Mouse (Mus musculus): ENCODE results near the gene Met. TPM values are rescaled to one million over a fixed set of nuclear protein-coding genes. Genes with fewer than 3 reads are reported as not detected.

Gene Met
- 2.1 and 2.8 TPM in 2 replicates for polyA plus RNA-seq (2015; fragmentation: Nextera tagmentation; extraction: Ambion mirVana)

DNA sequence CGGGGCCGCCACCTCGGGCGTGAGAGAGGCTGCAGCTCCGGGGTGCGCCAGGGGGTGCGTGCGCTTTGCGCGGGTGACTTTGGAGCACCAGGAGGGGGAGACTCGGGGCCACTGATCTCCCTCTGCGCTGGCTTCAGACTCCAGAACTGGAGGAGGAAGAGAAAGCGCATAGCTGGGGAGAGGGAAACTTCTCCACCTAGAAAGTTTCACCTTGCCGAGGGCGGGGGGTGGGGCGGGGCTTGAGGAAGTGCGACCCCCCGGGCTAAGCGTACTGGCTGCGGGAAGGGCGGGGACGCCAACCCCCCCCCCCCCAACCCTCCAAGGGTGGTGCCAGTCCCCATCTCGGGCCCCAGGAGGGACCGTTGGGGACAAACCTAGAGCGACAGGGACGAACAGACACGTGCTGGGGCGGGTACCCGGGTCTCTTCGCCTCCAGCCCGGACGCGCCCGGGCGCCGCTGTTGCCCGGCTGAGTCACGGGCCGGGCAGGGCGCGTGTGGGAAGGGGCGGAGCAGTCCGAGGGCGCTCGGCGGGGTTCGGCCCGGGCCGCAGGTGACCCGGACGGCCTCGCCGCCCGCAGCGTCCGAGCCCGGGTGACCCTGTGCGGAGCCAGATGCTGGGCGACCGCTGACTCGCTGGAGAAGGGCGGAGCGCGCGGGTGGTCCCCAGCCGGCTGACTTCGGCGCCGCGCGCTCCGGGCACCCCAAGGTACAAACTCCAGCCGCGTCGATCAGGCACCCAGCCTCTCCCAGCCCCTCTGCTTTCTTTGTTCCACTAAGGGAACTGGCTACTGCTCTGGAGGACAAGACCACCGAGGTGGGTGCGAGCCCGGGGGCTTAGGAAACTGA, at the start of gene Met:
Met (plus strand) TSS at position 367 of the 847 bp plus-strand sequence.
- Histone ChIP-seq H3K4me3 (peak within 1 kb of the TSS; percentile 84), H3K4me2 (peak within 1 kb of the TSS; percentile 99), H3K27me3 (peaks cover 32% of the 10 kb centered on the region), H3K9ac (peak within 1 kb of the TSS; percentile 51), H3K9me3 (no peaks in the 10 kb centered on the region), H3K36me3 (no peaks in the 10 kb centered on the region), H3K27ac (replicated peaks) (no peak within 1 kb of the TSS), H3K4me1 (replicated peaks) (peaks cover 21% of the 10 kb centered on the region)
- under 1% methylated on average over 68 of the region's 78 CpGs for WGBS
- peak; percentile 85 for ATAC-seq (ENCODE audit: low FRiP score, low read depth)

DNA sequence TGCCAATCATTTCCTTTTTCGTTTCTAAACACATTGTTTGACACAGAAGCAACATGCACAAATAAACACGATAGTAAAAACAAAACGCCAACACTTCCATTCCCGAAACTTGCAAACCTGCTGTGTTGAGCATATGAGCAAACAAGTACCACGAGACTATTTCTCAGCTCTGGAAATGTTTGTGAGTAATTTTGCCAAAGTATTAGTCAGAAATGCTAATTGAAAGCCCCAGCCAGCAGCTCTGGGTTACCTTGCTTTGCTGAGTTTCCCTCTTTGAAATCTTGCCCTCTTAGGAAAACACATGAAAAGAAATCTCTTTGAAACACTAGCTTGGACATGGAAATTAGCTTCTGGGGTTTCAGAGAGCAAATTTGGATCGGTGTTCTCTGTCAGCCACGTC, 45.4 kb upstream of the Met start:
- no peak overlapping the region for H3K4me2 ChIP-seq
- H3K4me1 ChIP-seq (replicated peaks): no peaks in the 10 kb centered on the region
- 69% methylated on average over 7 of the region's 7 CpGs for WGBS
- no peak overlapping the region for H3K27ac ChIP-seq (replicated peaks)
- ATAC-seq (ENCODE audit: low FRiP score, low read depth): no peak
- no peaks in the 10 kb centered on the region for H3K27me3 ChIP-seq
- H3K36me3 ChIP-seq: no peaks in the 10 kb centered on the region
- no peak overlapping the region for H3K9ac ChIP-seq
- no peaks in the 10 kb centered on the region for H3K9me3 ChIP-seq
- H3K4me3 ChIP-seq: no peak overlapping the region

DNA sequence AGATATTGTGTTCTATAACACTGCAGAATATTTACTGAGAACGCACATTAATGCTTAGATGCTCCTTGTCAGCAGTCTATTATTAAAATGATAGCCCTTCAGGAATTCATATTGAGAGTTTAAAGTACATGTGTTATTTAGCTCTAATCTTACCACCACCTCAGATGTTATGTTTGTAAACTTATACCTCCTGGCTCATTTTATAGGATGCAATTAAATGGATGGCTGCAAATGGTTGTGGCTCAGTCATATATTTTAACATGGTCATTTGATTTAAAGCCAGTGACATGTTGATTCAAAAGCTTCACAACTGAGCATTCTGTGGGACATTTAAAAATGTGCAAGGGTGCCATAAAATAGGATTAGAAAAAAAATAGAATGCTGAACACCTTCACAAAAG, 41.2 kb upstream of the Met start:
- Histone ChIP-seq H3K36me3 (no peaks in the 10 kb centered on the region), H3K27me3 (no peaks in the 10 kb centered on the region), H3K9ac (no peak overlapping the region), H3K4me2 (no peak overlapping the region), H3K4me1 (replicated peaks) (no peaks in the 10 kb centered on the region), H3K9me3 (no peaks in the 10 kb centered on the region), H3K27ac (replicated peaks) (no peak overlapping the region), H3K4me3 (no peak overlapping the region)
- ATAC-seq (ENCODE audit: low FRiP score, low read depth): no peak
- 91% methylated on average over 1 of the region's 1 CpGs for WGBS

DNA sequence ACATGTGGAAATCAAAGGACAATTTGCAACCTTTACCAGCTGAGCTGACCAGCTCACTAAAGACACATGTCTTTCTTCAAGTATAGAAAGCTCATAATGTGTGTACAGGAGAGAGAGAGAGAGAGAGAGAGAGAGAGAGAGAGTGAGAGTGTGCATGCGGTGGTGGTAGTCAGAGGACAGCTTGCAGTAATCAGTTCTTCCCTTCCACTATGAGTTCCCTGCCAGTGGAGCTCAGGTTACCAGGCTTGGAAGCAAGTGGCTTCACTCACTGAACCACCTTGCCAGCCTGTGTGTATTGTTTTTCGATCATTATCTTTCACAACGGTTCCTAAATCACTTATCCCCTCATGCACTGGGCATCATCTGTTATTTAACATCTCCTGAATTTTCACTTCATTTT, 34.6 kb upstream of the Met start:
- no peaks in the 10 kb centered on the region for H3K9me3 ChIP-seq
- WGBS: 73% methylated on average over 3 of the region's 3 CpGs
- no peaks in the 10 kb centered on the region for H3K36me3 ChIP-seq
- H3K9ac ChIP-seq: no peak overlapping the region
- no peak overlapping the region for H3K27ac ChIP-seq (replicated peaks)
- no peak overlapping the region for H3K4me3 ChIP-seq
- H3K27me3 ChIP-seq: no peaks in the 10 kb centered on the region
- no peak overlapping the region for H3K4me2 ChIP-seq
- ATAC-seq (ENCODE audit: low FRiP score, low read depth): no peak
- no peaks in the 10 kb centered on the region for H3K4me1 ChIP-seq (replicated peaks)

DNA sequence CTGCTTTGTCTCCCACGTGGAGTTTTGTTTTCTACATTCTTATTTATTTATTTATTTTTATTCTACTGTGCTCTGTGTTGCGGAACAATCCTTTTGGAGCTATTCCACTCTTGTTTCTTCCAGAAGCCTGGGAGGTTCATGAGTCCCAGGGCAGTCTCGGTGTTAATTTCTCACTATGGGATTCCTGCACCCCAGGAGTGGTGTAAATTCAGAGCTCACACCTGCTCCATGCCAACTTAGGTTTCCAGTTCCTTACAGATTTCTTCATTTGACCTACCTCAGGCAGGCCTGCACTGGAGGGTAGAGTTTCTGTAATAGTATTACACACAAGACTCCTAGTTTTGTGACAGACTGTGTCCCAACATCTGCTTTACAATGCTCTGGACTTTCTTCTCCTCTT, 34.0 kb upstream of the Met start:
- Histone ChIP-seq H3K4me1 (replicated peaks) (no peaks in the 10 kb centered on the region), H3K27me3 (no peaks in the 10 kb centered on the region), H3K9ac (no peak overlapping the region), H3K4me2 (no peak overlapping the region), H3K36me3 (no peaks in the 10 kb centered on the region), H3K9me3 (no peaks in the 10 kb centered on the region), H3K27ac (replicated peaks) (no peak overlapping the region), H3K4me3 (no peak overlapping the region)
- 69% methylated on average over 3 of the region's 3 CpGs for WGBS
- no peak for ATAC-seq (ENCODE audit: low FRiP score, low read depth)

DNA sequence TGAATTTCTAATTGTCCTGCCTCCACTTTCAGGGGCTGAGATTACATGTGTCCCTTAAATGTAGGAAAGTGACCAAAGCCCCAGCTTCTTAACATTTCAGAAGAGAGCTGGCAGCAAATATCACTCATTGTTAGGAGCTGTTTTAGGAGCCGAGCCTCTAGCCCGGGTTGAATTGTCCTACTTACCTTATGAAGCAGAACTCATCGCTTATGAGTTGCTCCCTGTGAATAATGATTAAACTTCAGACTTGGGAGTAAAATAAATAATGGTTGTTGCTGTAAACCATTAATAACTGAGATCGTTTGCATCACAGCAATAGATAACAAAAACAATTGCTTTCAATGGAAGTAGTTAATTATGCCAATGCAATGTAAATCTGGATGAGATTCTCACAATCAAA, 20.3 kb upstream of the Met start:
- H3K27ac ChIP-seq (replicated peaks): no peak overlapping the region
- no peak overlapping the region for H3K4me3 ChIP-seq
- no peaks in the 10 kb centered on the region for H3K9me3 ChIP-seq
- H3K4me2 ChIP-seq: no peak overlapping the region
- H3K27me3 ChIP-seq: no peaks in the 10 kb centered on the region
- no peak for ATAC-seq (ENCODE audit: low FRiP score, low read depth)
- no peaks in the 10 kb centered on the region for H3K4me1 ChIP-seq (replicated peaks)
- 73% methylated on average over 4 of the region's 4 CpGs for WGBS
- no peaks in the 10 kb centered on the region for H3K36me3 ChIP-seq
- H3K9ac ChIP-seq: no peak overlapping the region

DNA sequence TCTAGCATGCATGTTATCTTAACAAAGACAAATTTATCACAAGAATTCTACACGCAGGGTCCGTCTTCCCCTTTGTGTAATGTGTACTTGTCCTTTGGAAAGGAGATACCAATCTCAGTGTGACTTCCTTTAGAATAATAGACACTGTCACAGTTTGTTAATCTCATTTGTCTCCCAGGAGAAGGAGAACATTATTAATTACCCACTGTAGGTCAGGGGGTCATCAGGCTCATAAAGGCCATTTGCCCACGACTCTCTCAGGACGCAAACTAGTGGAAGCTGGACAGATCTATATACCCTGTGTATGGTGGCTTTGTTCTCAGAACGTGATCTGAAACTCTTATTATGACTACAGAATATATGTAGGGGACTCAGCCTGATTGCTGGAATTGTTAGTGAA, 12.3 kb upstream of the Met start:
- ATAC-seq (ENCODE audit: low FRiP score, low read depth): no peak
- Histone ChIP-seq H3K4me3 (no peak overlapping the region), H3K9me3 (no peaks in the 10 kb centered on the region), H3K9ac (no peak overlapping the region), H3K27ac (replicated peaks) (no peak overlapping the region), H3K36me3 (no peaks in the 10 kb centered on the region), H3K4me1 (replicated peaks) (no peaks in the 10 kb centered on the region), H3K27me3 (no peaks in the 10 kb centered on the region), H3K4me2 (no peak overlapping the region)
- WGBS: 9% methylated on average over 5 of the region's 5 CpGs

DNA sequence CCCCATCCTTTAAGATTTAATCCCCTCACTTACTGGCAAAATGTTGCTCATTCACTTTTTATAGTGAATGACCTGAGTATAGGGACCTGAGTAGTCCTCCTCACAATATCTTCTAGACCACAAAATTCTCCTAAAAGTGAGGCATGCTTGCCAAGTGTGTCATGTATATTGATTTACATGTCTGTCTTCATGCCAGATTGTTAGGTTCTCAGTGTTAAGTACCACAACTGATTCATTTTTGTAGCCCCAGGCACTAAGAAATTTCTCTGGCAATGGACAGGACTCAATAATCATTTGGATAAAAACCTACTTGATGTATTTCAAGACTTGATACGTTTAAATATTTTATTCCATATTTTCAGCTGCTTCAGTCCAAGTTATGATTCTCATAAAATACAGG, 8.5 kb upstream of the Met start:
- Histone ChIP-seq H3K9me3 (no peaks in the 10 kb centered on the region), H3K9ac (no peak overlapping the region), H3K4me1 (replicated peaks) (no peaks in the 10 kb centered on the region), H3K36me3 (no peaks in the 10 kb centered on the region), H3K4me2 (no peak overlapping the region), H3K27ac (replicated peaks) (no peak overlapping the region), H3K27me3 (no peaks in the 10 kb centered on the region), H3K4me3 (no peak overlapping the region)
- ATAC-seq (ENCODE audit: low FRiP score, low read depth): no peak
- WGBS: 86% methylated on average over 1 of the region's 1 CpGs

DNA sequence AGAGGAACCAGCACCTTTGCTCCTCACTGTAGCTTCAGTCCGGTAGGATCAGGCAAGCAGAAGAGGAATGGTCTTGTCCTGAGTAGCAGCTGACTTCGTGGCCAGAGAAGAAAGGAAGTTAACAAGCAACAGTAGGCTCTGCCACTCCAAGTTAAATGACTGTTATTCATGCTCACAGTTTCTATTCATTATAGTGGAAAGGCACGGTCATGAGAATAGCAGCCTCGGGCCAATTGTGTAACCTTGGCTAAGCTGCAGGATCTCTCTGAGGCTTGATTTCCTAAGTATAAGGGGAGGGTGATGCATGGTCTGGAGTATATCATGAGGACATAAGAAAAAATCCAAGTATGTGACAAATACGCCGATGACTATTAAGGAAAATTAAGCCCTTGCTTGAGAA, 4.0 kb upstream of the Met start:
- Histone ChIP-seq H3K36me3 (no peaks in the 10 kb centered on the region), H3K9ac (no peak overlapping the region), H3K4me3 (no peak overlapping the region), H3K9me3 (no peaks in the 10 kb centered on the region), H3K4me1 (replicated peaks) (peaks cover 14% of the 10 kb centered on the region), H3K27me3 (peaks cover 18% of the 10 kb centered on the region), H3K4me2 (no peak overlapping the region), H3K27ac (replicated peaks) (no peak overlapping the region)
- WGBS: 37% methylated on average over 6 of the region's 6 CpGs
- ATAC-seq (ENCODE audit: low FRiP score, low read depth): no peak

DNA sequence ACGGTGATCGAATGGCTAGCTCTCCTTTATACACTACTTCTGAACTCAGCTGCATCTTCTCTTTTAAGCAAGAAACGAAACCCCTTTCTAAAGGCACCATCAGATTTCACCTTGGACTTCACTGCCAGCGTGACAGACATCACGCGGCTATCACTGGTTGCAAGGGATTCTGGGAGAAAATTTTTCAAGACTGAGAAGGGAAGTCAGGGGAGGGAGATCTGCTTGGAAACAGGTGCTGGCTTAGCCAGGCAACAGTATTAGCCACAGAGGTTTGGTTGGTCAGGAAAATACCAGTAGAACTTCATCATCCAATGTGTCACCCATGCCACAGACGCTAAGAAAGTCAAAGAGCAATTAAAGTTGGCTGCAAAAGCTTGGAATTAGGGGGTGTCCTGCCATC, 2.2 kb upstream of the Met start:
- H3K9me3 ChIP-seq: no peaks in the 10 kb centered on the region

DNA sequence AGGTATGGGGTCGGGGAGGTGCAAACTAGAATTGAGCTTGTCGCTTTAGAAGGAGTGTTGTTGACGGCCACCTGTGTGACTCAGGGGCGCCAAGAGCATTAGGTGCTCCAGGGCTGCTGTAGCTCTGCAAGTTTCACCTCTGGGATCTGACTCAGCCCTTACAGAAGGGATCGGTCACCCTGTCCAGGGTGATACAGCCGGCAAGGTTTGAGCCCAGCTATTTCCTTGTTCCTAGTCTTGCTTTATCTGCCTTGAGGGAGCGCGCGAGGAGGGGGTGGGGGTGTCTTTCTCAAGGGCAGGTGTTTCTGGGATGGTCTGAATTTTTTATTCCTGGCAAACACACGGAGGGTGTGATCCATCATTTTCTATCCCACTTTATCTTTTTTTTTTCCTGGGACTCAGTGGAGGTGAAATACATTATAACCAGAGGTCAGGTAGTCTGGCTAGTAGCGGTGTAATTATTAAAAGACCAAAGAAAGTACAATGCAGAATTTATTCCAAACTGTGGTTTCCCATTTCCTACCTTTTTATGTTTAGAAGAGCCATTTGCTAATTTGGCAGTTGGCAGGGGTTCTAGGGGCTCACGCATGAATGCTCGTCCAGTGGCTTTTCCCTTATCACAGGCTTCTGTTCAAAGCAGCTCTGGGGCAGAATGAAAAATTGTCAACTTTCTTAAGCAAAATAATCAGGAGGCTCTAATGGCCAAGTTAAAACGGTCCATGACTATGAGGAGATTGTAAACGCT, 853 bp downstream of the Met start:
- H3K4me2 ChIP-seq: peak overlapping the region; percentile 99
- H3K9ac ChIP-seq: peak overlapping the region; percentile 51; the same call in 1 of the 2 replicates
- ATAC-seq (ENCODE audit: low FRiP score, low read depth): peak; percentile 47; the same call in 1 of the 2 replicates

More for the DNA sequence above, 2.2 kb upstream of the Met start:
- WGBS: 81% methylated on average over 7 of the region's 7 CpGs
- Histone ChIP-seq H3K36me3 (no peaks in the 10 kb centered on the region), H3K27ac (replicated peaks) (no peak overlapping the region), H3K4me2 (no peak overlapping the region), H3K9ac (no peak overlapping the region), H3K4me3 (no peak overlapping the region), H3K27me3 (peaks cover 31% of the 10 kb centered on the region), H3K4me1 (replicated peaks) (peaks cover 21% of the 10 kb centered on the region)
- no peak for ATAC-seq (ENCODE audit: low FRiP score, low read depth)

DNA sequence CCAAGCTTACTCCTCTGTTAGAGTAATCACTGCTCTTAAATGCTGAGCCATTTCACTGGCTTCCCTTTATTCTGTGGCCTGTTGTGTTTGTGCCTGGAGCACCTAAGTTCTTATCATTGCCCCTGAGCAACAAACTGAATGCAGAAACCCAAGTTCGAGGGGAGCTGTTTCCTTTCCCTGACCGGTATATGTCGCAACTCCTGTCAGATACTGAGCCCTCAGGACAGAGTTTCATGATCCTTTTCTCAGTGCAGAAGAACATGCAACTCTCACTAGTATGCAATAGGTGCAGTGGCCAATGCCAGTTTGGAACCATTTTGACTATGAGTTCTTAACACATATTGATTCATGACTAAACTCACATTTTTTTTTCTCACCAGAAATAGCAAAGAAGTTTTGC, 2.9 kb downstream of the Met start:
- H3K4me2 ChIP-seq: no peak overlapping the region
- no peak for ATAC-seq (ENCODE audit: low FRiP score, low read depth)
- 93% methylated on average over 3 of the region's 3 CpGs for WGBS
- H3K4me3 ChIP-seq: no peak overlapping the region
- H3K9ac ChIP-seq: no peak overlapping the region
- peaks cover 21% of the 10 kb centered on the region for H3K4me1 ChIP-seq (replicated peaks)
- no peaks in the 10 kb centered on the region for H3K9me3 ChIP-seq
- no peak overlapping the region for H3K27ac ChIP-seq (replicated peaks)
- H3K27me3 ChIP-seq: peaks cover 21% of the 10 kb centered on the region
- H3K36me3 ChIP-seq: no peaks in the 10 kb centered on the region

More for the DNA sequence above, 853 bp downstream of the Met start:
- 9% methylated on average over 15 of the region's 15 CpGs for WGBS
- Histone ChIP-seq H3K27ac (replicated peaks) (no peak overlapping the region), H3K36me3 (no peaks in the 10 kb centered on the region), H3K4me1 (replicated peaks) (peaks cover 21% of the 10 kb centered on the region), H3K4me3 (peak overlapping the region; percentile 84), H3K27me3 (peaks cover 32% of the 10 kb centered on the region), H3K9me3 (no peaks in the 10 kb centered on the region)

All from hindbrain, embryonic 15.5 days (tissue).